Mouse (Mus musculus): ENCODE results near the gene Mthfsl.
"Not testable (repeated sequence)": the region's sequence is repeated elsewhere in the genome, so short reads cannot be mapped to it uniquely, and the experiment has no call there.

Mthfsl gene

GRCm38 (mm10) chr9:88719989-88720537 is at the start of gene Mthfsl:
Mthfsl (minus strand) TSS chr9:88720296.
- in situ Hi-C loops (cut with MboI, MseI): loop anchor here (25.0 kb wide), 1 partner anchor 1392 kb away; the partner anchor contains the start of gene Morf4l1

- in situ Hi-C loops (cut with MboI, MseI): loop anchor here (5.0 kb wide), 1 partner anchor 148 kb away; no protein-coding TSS in a partner anchor
Observed at GRCm38 (mm10) chr9:88769470-88769869, 49.4 kb upstream of the Mthfsl start.

- in situ Hi-C loops (cut with MboI, MseI): loop anchor here (5.0 to 10.0 kb wide), 2 partner anchors 191 to 202 kb away; partner anchors contain the start of gene Zfp949
Observed at GRCm38 (mm10) chr9:88746687-88747086, 26.6 kb upstream of the Mthfsl start.

GRCm38 (mm10) chr9:88746046-88746445 is 25.9 kb upstream of the Mthfsl start:
- in situ Hi-C loops (cut with MboI, MseI): loop anchor here (5.0 to 10.0 kb wide), 2 partner anchors 191 to 201 kb away; partner anchors contain the start of gene Zfp949

- in situ Hi-C loops (cut with MboI, MseI): not testable (repeated sequence)
Observed at GRCm38 (mm10) chr9:88735289-88735688, 15.2 kb upstream of the Mthfsl start.

GRCm38 (mm10) chr9:88733182-88733581 is 13.1 kb upstream of the Mthfsl start:
- in situ Hi-C loops (cut with MboI, MseI): not testable (repeated sequence)

GRCm38 (mm10) chr9:88732334-88732733 is 12.2 kb upstream of the Mthfsl start:
- in situ Hi-C loops (cut with MboI, MseI): not testable (repeated sequence)

GRCm38 (mm10) chr9:88731728-88732127 is 11.6 kb upstream of the Mthfsl start, which contains the start of gene Bcl2a1d:
Bcl2a1d (minus strand) TSS chr9:88731914.
- in situ Hi-C loops (cut with MboI, MseI): not testable (repeated sequence)

- in situ Hi-C loops (cut with MboI, MseI): not testable (repeated sequence)
Observed at GRCm38 (mm10) chr9:88728311-88728710, 8.2 kb upstream of the Mthfsl start.

- in situ Hi-C loops (cut with MboI, MseI): loop anchor here (25.0 kb wide), 1 partner anchor 1391 kb away; the partner anchor contains the start of gene Morf4l1
Observed at GRCm38 (mm10) chr9:88721628-88722027, 1.5 kb upstream of the Mthfsl start.

- in situ Hi-C loops (cut with MboI, MseI): loop anchor here (25.0 kb wide), 1 partner anchor 1393 kb away; the partner anchor contains the start of gene Morf4l1
Observed at GRCm38 (mm10) chr9:88719073-88719921, 799 bp downstream of the Mthfsl start.

- in situ Hi-C loops (cut with MboI, MseI): loop anchor here (25.0 kb wide), 1 partner anchor 1394 kb away; the partner anchor contains the start of gene Morf4l1
Observed at GRCm38 (mm10) chr9:88718593-88718992, 1.5 kb downstream of the Mthfsl start.

GRCm38 (mm10) chr9:88718140-88718539 is 2.0 kb downstream of the Mthfsl start:
- in situ Hi-C loops (cut with MboI, MseI): loop anchor here (25.0 kb wide), 1 partner anchor 1394 kb away; the partner anchor contains the start of gene Morf4l1

- in situ Hi-C loops (cut with MboI, MseI): loop anchor here (5.0 to 25.0 kb wide), 2 partner anchors 503 to 1398 kb away; partner anchors contain the start of gene Morf4l1
Observed at GRCm38 (mm10) chr9:88714515-88714914, 5.6 kb downstream of the Mthfsl start.

GRCm38 (mm10) chr9:88712164-88712749 is 7.8 kb downstream of the Mthfsl start:
- in situ Hi-C loops (cut with MboI, MseI): loop anchor here (5.0 to 25.0 kb wide), 2 partner anchors 505 to 1400 kb away; partner anchors contain the start of gene Morf4l1

GRCm38 (mm10) chr9:88710910-88711438 is 9.1 kb downstream of the Mthfsl start:
- in situ Hi-C loops (cut with MboI, MseI): loop anchor here (5.0 to 25.0 kb wide), 2 partner anchors 506 to 1401 kb away; partner anchors contain the start of gene Morf4l1

GRCm38 (mm10) chr9:88710439-88710838 is 9.7 kb downstream of the Mthfsl start:
- in situ Hi-C loops (cut with MboI, MseI): loop anchor here (5.0 to 25.0 kb wide), 2 partner anchors 507 to 1402 kb away; partner anchors contain the start of gene Morf4l1

GRCm38 (mm10) chr9:88709794-88710193 is 10.3 kb downstream of the Mthfsl start:
- in situ Hi-C loops (cut with MboI, MseI): loop anchor here (5.0 to 25.0 kb wide), 2 partner anchors 508 to 1403 kb away; partner anchors contain the start of gene Morf4l1

- in situ Hi-C loops (cut with MboI, MseI): loop anchor here (25.0 kb wide), 1 partner anchor 1403 kb away; the partner anchor contains the start of gene Morf4l1
Observed at GRCm38 (mm10) chr9:88709304-88709703, 10.8 kb downstream of the Mthfsl start.

- in situ Hi-C loops (cut with MboI, MseI): loop anchor here (25.0 kb wide), 1 partner anchor 1406 kb away; the partner anchor contains the start of gene Morf4l1
Observed at GRCm38 (mm10) chr9:88706700-88707099, 13.4 kb downstream of the Mthfsl start.

GRCm38 (mm10) chr9:88705157-88705556 is 14.9 kb downstream of the Mthfsl start:
- in situ Hi-C loops (cut with MboI, MseI): loop anchor here (25.0 kb wide), 1 partner anchor 1407 kb away; the partner anchor contains the start of gene Morf4l1

Measured in T-helper 2 cell (primary cell).